ENCODE assay signal across 8 mouse cellular contexts in the genomic region with DNA sequence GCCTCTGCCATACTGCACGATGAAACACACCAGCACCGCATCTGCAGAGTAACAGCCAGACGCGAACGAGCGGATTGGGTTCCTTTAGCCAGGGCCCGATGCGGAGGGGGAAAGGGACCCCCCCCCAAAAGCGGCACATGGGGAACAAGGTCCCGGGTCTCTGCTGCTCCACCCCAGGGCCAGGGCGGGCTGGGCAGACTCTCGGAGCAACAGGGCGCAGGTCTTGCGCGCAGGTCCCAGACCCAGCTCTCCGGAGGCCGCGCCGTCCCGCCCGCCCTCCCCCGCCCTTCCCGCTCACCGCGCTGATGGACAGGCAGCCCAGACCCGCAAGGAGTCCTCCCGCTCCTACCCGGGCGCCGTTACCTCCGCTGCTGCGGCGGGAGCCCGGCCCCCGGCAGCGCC. TPM values are rescaled to one million over a fixed set of nuclear protein-coding genes. Genes with fewer than 3 reads are reported as not detected.
DNase-seq lines count a peak whose midpoint lies in the region; ATAC-seq and TF ChIP-seq lines count a peak whose summit lies in the region.

No protein-coding gene starts in this region.

- DNase-seq in cerebellum, adult 2 months: no peak
- DNase-seq in cerebellum, adult 11 months: no peak
- peak in 1 of 3 experiments; percentile 33 for DNase-seq in liver, embryonic 14.5 days (ENCODE audit: low read depth in 3 of 3, low spot score in 3 of 3)
- DNase-seq in layer of hippocampus, postnatal 10 days (ENCODE audit: low spot score in 2 of 2): no peak

- H3K9ac ChIP-seq in forebrain, embryonic 16.5 days (replicated peaks; ENCODE audit: low read depth, low read length): peak overlapping the region; percentile 83
- peak overlapping the region; percentile 93 for H3K9ac ChIP-seq in liver, embryonic 14.5 days (replicated peaks)

- peaks cover 27% of the 10 kb centered on the region for H3K36me3 ChIP-seq in megakaryocyte, embryonic 14.5 days (replicated peaks; ENCODE audit: low read length)
- H3K36me3 ChIP-seq in forebrain, embryonic 16.5 days (ENCODE audit: control insufficient read depth, insufficient read depth): no peaks in the 10 kb centered on the region
- peaks cover 18% of the 10 kb centered on the region for H3K36me3 ChIP-seq in liver, embryonic 14.5 days (replicated peaks; ENCODE audit: control insufficient read depth, insufficient read depth, low read depth)

- TF ChIP-seq CTCF in cerebellum, adult 2 months (IDR thresholded peaks at IDR 0.05; ENCODE audit: borderline replicate concordance, insufficient read depth, low read depth, low read length): no peak
- TF ChIP-seq CTCF in liver, embryonic 14.5 days (IDR thresholded peaks at IDR 0.05; ENCODE audit: low read depth): no peak

- TF ChIP-seq EP300 in liver, embryonic 14.5 days (IDR thresholded peaks at IDR 0.05; ENCODE audit: low read depth): no peak

- no peak overlapping the region for H3K27ac ChIP-seq in cerebellum, adult 2 months (ENCODE audit: insufficient read depth, low read length)
- peak overlapping the region; percentile 85 for H3K27ac ChIP-seq in forebrain, embryonic 16.5 days (ENCODE audit: low read length)
- peak overlapping the region; percentile 86 for H3K27ac ChIP-seq in liver, embryonic 14.5 days

- H3K9me3 ChIP-seq in megakaryocyte, embryonic 14.5 days: peaks cover 2% of the 10 kb centered on the region; the same call in 1 of the 2 replicates
- H3K9me3 ChIP-seq in forebrain, embryonic 16.5 days (ENCODE audit: control insufficient read depth, low read length): no peaks in the 10 kb centered on the region
- H3K9me3 ChIP-seq in liver, embryonic 14.5 days (ENCODE audit: control insufficient read depth, low read length): no peaks in the 10 kb centered on the region

- H3K4me1 ChIP-seq in cerebellum, adult 2 months (ENCODE audit: control insufficient read depth, insufficient read depth, low read length): no peaks in the 10 kb centered on the region
- H3K4me1 ChIP-seq in megakaryocyte, embryonic 14.5 days: peaks cover 82% of the 10 kb centered on the region
- peaks cover 32% of the 10 kb centered on the region for H3K4me1 ChIP-seq in forebrain, embryonic 16.5 days (replicated peaks; ENCODE audit: control insufficient read depth, insufficient read depth, low read length)
- peaks cover 18 to 28% of the 10 kb centered on the region in 2 experiments for H3K4me1 ChIP-seq in liver, embryonic 14.5 days (replicated peaks; ENCODE audit: control insufficient read depth in 2 of 2, insufficient read depth in 2 of 2, low read length in 1 of 2)

- H3K4me2 ChIP-seq in forebrain, embryonic 16.5 days (ENCODE audit: low read length): peak overlapping the region; percentile 64
- peak overlapping the region; percentile 92 for H3K4me2 ChIP-seq in liver, embryonic 14.5 days (ENCODE audit: low read depth)

- peak overlapping the region; percentile 96 for H3K4me3 ChIP-seq in cerebellum, adult 2 months (replicated peaks; ENCODE audit: insufficient read depth, low read depth, low read length)
- H3K4me3 ChIP-seq in megakaryocyte, embryonic 14.5 days (replicated peaks): peak overlapping the region; percentile 96
- peak overlapping the region; percentile 74 for H3K4me3 ChIP-seq in forebrain, embryonic 16.5 days (replicated peaks; ENCODE audit: low read length)
- peak overlapping the region; percentile 77 to 91 for H3K4me3 ChIP-seq in liver, embryonic 14.5 days (ENCODE audit: insufficient read depth in 1 of 2, low read depth in 2 of 2, low read length in 2 of 2)

- TF ChIP-seq POLR2A in cerebellum, adult 2 months (IDR thresholded peaks at IDR 0.05; ENCODE audit: borderline replicate concordance, insufficient read depth, low read length): no peak

- WGBS in cerebellum, adult 2 months: under 1% methylated on average over 35 of the region's 36 CpGs
- under 1% methylated on average over 27 of the region's 36 CpGs for WGBS in forebrain, embryonic 16.5 days
- under 1% methylated on average over 34 of the region's 36 CpGs for WGBS in liver, embryonic 14.5 days (ENCODE audit: insufficient replicate concordance)

- H3K27me3 ChIP-seq in cerebellum, adult 2 months (ENCODE audit: control insufficient read depth, insufficient read depth, low read length): no peaks in the 10 kb centered on the region
- H3K27me3 ChIP-seq in megakaryocyte, embryonic 14.5 days (replicated peaks): no peaks in the 10 kb centered on the region
- H3K27me3 ChIP-seq in forebrain, embryonic 16.5 days (replicated peaks; ENCODE audit: control insufficient read depth, insufficient read depth, low read length): no peaks in the 10 kb centered on the region
- no peaks in the 10 kb centered on the region for H3K27me3 ChIP-seq in liver, embryonic 14.5 days (ENCODE audit: control insufficient read depth, insufficient read depth, low read length)

- no peak for ATAC-seq in megakaryocyte, adult 5-6 weeks (ENCODE audit: poor library complexity, severe bottlenecking)
- ATAC-seq in forebrain, embryonic 16.5 days: peak; percentile 81
- peak; percentile 76 for ATAC-seq in liver, embryonic 14.5 days (ENCODE audit: insufficient read depth)
- no peak for ATAC-seq in activated CD4-positive, CD25-positive, alpha-beta regulatory T cell, adult 4 months

RNA-seq across cellular contexts. Expression of a gene that starts 0.4 kb away (rescaled TPM):
- polyA plus RNA-seq in cerebellum, adult 2 months (2012; rRNA removed): 2.9 and 4.1 TPM in 2 replicates
- 6.4 and 8.0 TPM in 2 replicates for polyA plus RNA-seq in megakaryocyte, embryonic 14.5 days (2012; ENCODE audit: insufficient read depth, low replicate concordance)
- total RNA-seq in megakaryocyte, adult 5-6 weeks (2015): 3.4 and 4.6 TPM in 2 replicates
- 4.1 and 4.8 TPM in 2 replicates for total RNA-seq in megakaryocyte, adult 5-6 weeks (2017)
- polyA plus RNA-seq in forebrain, embryonic 16.5 days (2015; fragmentation: Nextera tagmentation; extraction: Ambion mirVana): 19.5 and 20.7 TPM in 2 replicates
- polyA plus RNA-seq in liver, embryonic 14.5 days (2012; rRNA removed): 8.5 and 10.6 TPM in 2 replicates
- polyA plus RNA-seq in liver, embryonic 14.5 days (2014; fragmentation: Nextera tagmentation; extraction: Ambion mirVana): 14.3 and 14.9 TPM in 2 replicates
- under 1 TPM in 1 of 2 experiments, not detected in 1; 0.41 TPM for polyA plus RNA-seq in activated CD4-positive, CD25-positive, alpha-beta regulatory T cell, adult 4 months (2017; shearing (Covaris generic))
- 10 to 100 TPM; 14.0 to 15.3 TPM for total RNA-seq in layer of hippocampus, postnatal 10 days (2021)

RNA-seq across cellular contexts. Expression of a gene that starts 15.3 kb away (rescaled TPM):
- polyA plus RNA-seq in cerebellum, adult 2 months (2012; rRNA removed): 53.8 and 54.5 TPM in 2 replicates
- polyA plus RNA-seq in megakaryocyte, embryonic 14.5 days (2012; ENCODE audit: insufficient read depth, low replicate concordance): 14.6 and 15.4 TPM in 2 replicates
- 28.7 and 31.0 TPM in 2 replicates for total RNA-seq in megakaryocyte, adult 5-6 weeks (2015)
- total RNA-seq in megakaryocyte, adult 5-6 weeks (2017): 23.1 and 24.5 TPM in 2 replicates
- polyA plus RNA-seq in forebrain, embryonic 16.5 days (2015; fragmentation: Nextera tagmentation; extraction: Ambion mirVana): 64.1 and 64.4 TPM in 2 replicates
- 15.8 and 19.0 TPM in 2 replicates for polyA plus RNA-seq in liver, embryonic 14.5 days (2012; rRNA removed)
- polyA plus RNA-seq in liver, embryonic 14.5 days (2014; fragmentation: Nextera tagmentation; extraction: Ambion mirVana): 29.2 and 30.1 TPM in 2 replicates
- 10 to 100 TPM; 52.5 to 58.8 TPM for polyA plus RNA-seq in activated CD4-positive, CD25-positive, alpha-beta regulatory T cell, adult 4 months (2017; shearing (Covaris generic))
- 10 to 100 TPM; 37.7 to 39.7 TPM for total RNA-seq in layer of hippocampus, postnatal 10 days (2021)

RNA-seq across cellular contexts. Expression of a gene that starts 40.1 kb away (rescaled TPM):
- 34.0 and 35.8 TPM in 2 replicates for polyA plus RNA-seq in cerebellum, adult 2 months (2012; rRNA removed)
- 178 and 286 TPM in 2 replicates for polyA plus RNA-seq in megakaryocyte, embryonic 14.5 days (2012; ENCODE audit: insufficient read depth, low replicate concordance)
- 210 and 215 TPM in 2 replicates for total RNA-seq in megakaryocyte, adult 5-6 weeks (2015)
- total RNA-seq in megakaryocyte, adult 5-6 weeks (2017): 210 and 216 TPM in 2 replicates
- 19.9 and 23.0 TPM in 2 replicates for polyA plus RNA-seq in forebrain, embryonic 16.5 days (2015; fragmentation: Nextera tagmentation; extraction: Ambion mirVana)
- 10.3 and 12.9 TPM in 2 replicates for polyA plus RNA-seq in liver, embryonic 14.5 days (2012; rRNA removed)
- 12.8 and 13.6 TPM in 2 replicates for polyA plus RNA-seq in liver, embryonic 14.5 days (2014; fragmentation: Nextera tagmentation; extraction: Ambion mirVana)
- polyA plus RNA-seq in activated CD4-positive, CD25-positive, alpha-beta regulatory T cell, adult 4 months (2017; shearing (Covaris generic)): 10 to 100 TPM; 11.5 to 11.9 TPM
- total RNA-seq in layer of hippocampus, postnatal 10 days (2021): 10 to 100 TPM; 31.2 to 34.0 TPM

Comparison
In these comparisons a context has a peak if more than half of its experiments do, and no peak if none do; other contexts are left out.
1. ATAC-seq: peak in forebrain, embryonic 16.5 days (single experiment) and liver, embryonic 14.5 days (single experiment); none in megakaryocyte, adult 5-6 weeks (single experiment) and activated CD4-positive, CD25-positive, alpha-beta regulatory T cell, adult 4 months (single experiment).
2. Peak in every context shown above with its lines, with median percentiles within 50 percentile points of each other: H3K4me3 ChIP-seq.